Mouse (Mus musculus) activated CD4-positive, CD25-positive, alpha-beta regulatory T cell, adult 4 months (primary cell): ENCODE results near the gene Srgap1. TPM values are rescaled to one million over a fixed set of nuclear protein-coding genes. Genes with fewer than 3 reads are reported as not detected.

Source experiments
- ATAC-seq: one replicate; pipeline ENCODE4 v1.8.0; 2017
- polyA plus RNA-seq, 2 experiments: library from polyadenylated mRNA; unstranded; fragments of 100-300 nt; shearing (Covaris generic); gene quantifications; one replicate each; pipeline ENCODE4 v1.2.1; 2017

Gene Srgap1
- polyA plus RNA-seq, 2 experiments from 2014 or later: 0.18 to 0.20 TPM

DNA sequence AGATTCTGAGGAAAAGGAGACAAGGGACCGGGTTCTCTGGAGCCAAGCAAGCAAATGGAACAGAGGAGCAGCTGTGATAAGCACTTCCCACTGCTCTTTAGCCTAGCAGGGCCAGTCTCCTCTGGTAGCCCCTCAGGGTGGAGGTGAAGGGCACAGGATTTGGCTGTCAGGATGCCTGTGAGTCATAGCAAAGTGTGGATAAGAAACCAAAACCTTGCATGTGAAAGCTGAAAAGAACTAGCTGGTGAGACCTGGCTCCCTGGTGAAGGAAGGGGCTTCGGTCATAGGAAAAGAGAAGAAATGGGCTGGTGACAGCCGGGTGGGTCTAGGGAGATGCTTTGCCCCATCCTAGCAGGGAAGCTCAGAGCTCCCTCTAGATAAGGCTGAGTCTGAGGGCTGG, 30.5 kb downstream of the Srgap1 start:
- no peak for ATAC-seq

DNA sequence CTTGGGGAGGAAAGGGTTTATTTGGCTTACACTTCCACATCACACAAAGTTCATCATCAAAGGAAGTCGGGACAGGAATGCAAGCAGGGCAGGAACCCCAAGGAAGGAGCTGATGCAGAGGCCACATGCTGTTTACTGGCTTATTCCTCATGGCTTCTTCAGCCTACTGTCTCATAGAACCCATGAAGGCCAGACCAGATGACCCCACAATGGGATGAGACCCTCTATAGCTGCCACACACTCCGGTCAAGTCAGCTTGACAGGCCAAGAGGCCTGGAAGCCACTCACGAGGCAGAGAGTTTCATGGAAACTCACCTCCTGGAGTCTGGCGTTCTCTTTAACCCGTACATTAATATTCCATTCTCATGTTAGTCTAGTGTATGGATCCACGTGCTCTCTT, 34.8 kb downstream of the Srgap1 start:
- no peak for ATAC-seq

DNA sequence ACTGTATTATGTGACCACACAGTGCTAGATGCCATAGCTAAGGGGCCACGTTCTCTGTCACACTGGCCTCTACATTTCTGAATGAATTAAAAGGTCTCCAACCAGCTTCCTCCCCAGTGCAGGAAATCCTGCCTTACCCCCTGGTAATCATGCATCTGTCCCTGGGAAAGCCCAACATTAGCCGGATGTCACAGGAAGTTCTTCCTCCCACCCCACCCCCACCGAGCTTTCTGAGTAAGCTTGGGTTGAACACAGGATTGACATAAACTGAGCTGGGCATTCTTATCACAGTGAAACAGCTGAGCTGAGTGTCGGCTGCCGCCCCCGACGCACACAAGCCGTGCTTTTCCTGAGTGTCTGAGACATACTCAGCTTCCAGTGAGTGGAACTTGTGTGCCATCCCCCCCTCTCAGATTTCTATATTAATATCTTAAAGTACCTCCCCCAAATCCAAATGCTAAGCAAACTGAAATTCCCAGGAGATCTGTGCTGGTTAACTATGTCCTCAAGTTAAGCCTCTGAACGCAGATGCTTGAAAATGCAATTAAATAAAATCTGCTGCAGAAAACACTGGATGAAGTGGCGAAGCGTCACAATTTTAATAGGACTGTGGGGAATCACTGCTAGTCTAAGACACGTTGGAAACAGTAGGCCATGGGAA, 38.3 kb downstream of the Srgap1 start:
- peak; percentile 46 for ATAC-seq

DNA sequence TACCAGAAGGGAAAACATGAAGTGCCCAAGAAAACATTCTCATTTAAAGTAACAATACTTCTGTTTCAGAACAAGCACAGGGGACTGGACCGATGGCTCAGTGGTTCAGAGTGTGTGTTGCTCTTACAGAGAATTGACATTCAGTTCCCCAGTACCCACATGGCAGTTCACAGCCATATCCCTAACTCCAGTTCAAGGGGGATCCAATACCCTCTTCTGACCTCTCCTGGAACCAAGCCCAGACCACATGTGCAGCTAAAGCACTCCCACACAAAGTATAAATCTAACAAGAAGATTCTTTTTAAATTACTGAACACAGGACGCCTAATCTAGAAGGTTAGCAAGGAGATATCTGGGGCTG, 38.8 kb downstream of the Srgap1 start:
- ATAC-seq: no peak

DNA sequence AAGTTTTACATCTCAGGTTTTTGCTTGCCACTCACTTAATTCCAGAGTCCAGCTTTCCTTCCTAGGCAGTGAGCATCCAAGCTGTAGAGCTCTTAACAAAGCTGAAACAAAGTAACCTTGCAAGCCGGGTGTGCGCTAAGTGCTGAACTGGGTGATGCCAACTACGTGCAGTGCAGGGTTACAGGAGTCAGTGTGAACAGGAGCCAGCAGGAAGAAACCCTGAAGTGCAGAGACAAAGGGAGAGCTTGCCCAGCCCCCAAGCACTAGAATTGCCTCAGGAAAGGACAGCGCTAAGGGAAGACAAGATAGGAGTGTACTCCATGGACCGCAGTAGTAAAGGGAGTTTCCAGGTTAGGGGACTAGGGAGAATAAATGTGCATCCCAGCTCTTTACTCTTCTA, 40.5 kb downstream of the Srgap1 start:
- no peak for ATAC-seq

DNA sequence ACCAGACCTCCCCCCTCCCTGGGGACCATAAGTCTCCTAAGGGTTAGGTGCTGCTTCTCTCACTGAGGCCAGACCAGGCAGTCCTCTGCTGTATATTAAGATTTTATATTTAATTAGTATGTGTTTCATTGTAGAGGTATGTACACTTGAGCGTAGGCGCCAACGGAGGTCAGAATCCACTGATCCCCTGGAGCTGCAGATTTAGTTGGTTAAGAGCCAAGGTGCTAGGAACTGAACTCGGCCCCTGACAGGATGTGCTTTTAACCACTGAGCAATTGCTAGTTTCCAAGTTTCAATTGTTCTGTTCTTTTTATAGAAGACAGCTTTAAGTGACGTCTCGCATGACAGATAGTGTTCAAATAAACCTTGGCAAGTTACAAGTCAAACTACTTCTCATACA, 41.0 kb downstream of the Srgap1 start:
- ATAC-seq: no peak

DNA sequence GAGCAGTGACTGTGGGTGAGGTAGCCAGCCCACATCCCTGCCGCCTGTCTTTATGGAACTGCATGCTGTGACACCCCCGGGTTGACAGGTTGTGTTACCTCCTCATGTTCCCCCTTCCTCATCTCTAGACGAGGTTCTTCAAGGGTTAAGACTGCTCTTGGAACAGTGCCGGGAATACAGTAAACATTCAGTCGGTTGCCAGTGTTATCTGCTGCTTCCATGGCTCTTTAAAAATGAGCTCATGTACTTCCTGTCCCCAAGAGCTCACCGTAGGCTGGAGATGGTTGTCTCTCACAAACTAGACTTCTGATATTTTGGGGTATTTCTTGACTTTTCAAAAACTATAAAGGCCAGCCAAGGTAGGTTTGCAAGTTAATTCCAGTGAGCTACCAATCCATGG, 41.6 kb downstream of the Srgap1 start:
- no peak for ATAC-seq

DNA sequence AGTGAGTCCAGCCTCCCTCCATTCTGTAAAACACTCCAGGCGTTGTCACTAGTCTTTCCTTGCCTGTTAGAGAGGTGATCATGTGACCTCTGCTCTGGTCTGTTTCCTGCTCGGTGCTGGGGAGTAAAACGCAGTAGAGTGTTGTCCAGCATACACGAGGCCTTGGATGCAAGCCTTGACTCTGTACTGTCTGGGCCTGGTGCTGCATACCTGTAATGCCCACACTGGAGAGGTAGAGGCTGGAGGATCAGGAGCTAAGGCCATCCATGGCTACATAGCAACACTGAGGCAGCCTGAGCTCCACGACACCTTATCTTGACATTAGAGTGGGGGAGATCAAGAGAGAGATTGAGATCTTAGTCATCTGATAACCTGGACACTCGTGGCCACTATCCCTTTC, 44.2 kb downstream of the Srgap1 start:
- no peak for ATAC-seq

DNA sequence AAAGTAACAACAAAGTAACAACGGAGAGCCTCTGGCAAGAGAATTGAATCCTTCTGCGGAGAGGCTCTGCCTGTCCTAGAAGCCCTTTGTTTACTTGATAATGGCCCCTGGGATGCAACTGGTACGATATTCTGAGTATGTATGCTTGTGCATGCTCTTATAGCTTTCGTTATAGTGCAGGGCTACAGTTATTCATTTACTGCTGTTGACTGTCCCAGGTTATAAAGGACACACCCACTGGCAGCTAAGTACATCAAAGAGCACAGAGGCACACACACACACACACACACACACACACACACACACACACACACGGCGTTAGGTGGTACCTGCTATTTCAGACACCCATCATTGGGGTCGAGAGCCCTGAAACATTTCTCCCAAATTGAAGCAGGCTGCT, 48.3 kb downstream of the Srgap1 start:
- no peak for ATAC-seq

DNA sequence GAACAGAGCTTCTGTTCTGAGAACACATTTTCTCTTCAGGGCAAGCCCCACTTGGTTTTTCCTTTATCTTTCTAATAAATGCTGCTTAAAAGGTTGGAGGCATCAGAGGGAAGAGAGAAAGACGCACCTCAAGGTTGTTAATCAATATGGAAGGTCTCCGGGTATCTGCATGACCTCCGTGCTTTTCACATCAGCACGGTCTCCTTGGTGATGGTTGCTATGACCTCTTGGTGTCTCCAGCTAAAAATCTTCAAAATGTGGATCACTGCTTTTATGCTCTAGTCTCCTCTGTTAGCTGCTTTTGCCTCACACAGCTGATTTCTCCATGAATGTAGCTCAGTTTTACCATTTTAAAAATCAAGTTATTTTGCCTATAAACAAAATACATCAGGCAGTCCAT, 50.6 kb downstream of the Srgap1 start:
- no peak for ATAC-seq

DNA sequence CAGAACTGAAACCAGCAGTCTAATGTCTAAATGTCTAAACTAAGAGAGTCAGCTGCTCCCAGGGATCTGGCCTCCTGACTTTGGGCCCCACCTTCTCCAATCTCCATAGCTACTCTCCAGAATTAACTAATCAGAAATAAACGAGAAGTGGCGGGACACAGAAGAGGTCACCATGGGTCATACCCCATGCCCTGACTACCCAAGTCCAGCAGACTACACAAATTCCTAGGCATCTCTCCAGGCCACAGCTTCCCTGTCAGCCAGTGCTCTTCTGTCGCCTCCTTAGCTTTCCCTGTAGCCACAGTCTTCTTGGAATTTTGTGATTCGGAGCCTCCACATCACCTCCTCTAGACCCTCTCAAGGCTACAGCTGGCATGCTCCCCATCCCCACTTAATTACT, 51.7 kb downstream of the Srgap1 start:
- ATAC-seq: no peak

DNA sequence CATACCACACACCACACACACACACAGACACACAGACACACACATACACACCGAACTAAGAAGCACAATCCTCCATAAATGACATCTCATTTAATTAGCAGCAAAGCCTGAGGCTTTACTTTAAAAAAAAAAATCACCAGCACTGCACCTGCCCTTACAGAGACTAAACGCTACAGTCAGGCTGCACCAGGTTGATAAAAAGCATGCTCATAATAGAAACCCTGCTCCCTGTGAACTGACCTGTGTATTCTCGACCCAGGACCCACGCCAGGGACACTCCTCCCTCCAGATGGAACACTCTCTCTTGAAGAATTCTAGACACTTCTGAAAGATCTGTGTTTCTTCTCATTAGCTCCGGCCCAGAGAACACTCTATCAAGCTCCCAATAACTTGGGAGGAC, 52.5 kb downstream of the Srgap1 start:
- ATAC-seq: no peak

DNA sequence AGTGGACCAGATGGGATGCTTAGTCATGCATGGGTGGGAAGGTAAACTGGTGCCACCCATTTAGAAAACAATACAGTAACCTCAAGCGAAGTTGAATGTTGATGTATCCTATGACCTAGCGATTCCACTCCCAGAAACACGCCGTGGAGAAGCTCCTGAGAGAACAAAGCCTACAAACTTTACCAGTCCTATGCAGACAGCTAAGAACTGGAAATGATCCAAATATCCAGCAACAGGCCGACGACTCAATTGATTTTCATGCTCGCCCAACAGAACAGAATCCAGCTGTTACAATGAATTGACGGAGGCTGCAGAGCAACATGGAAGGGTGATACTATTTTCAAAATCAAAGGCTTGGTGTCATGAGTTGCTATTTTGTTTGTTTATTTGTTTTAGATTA, 54.5 kb downstream of the Srgap1 start:
- no peak for ATAC-seq

DNA sequence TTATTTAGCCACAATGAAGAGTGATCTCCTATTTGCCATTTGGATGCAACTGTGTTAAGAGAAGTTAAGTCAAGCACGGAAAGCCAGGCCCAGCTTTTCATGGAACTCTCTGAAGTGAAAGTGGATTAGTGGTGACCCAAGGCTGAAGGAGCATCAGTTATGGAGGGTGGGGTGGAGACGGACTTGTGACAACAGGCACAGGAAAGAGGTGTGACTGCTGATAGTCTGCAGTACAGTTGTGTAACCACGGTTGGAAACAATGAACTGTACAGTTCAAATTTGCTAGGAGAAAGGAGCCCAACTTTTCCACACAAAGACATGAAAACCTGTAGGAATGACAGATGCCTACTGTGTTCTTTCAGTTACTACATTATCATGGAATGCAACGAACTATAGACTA, 60.1 kb downstream of the Srgap1 start:
- no peak for ATAC-seq

DNA sequence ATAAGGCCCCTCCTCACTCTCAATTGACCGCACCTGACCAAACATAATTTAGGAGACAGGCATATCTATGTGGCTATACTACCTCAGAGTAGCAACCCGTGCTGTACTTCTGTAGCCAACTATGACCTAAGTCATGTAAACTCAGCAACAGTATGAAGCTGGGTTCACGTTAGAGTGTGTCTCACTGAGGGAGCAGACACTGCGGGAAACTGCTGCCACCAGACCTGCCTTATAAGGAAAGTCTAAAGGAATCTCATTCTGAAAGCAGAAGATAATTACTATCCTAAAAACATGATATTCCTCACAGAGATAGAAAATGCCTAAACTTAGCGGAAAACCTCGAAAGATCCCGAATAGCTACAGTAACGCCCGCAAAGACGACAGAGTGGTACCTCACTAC, 62.2 kb downstream of the Srgap1 start:
- no peak for ATAC-seq

DNA sequence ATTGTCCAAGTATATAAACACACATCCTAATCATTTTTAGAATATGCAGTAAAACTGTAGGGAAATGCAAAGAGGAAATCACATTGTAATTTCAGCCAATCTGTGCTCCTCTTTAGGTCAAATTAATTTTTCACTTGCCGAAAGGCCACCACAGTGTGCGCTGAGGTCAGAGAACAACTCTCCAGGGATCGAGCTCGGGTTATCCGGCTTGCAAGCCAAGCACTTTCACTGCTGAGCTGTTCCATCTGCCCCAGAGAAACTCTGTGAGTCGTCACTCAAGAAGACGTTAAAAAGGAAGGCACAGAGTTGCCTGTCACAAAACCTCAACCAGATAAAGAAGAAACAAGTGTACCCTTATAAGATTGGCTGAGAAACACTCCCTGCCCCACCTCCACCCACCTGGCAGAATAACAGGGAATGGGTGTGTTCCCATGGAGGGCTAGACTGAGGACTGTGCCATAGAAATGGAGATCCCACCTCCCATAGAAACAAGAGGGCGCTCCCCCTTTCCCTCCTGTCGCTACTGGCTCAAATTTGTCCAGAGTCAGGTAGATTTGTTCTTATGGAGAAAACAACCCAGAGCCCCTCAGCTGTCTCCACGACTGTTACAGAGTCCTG, 63.0 kb downstream of the Srgap1 start:
- ATAC-seq: no peak

DNA sequence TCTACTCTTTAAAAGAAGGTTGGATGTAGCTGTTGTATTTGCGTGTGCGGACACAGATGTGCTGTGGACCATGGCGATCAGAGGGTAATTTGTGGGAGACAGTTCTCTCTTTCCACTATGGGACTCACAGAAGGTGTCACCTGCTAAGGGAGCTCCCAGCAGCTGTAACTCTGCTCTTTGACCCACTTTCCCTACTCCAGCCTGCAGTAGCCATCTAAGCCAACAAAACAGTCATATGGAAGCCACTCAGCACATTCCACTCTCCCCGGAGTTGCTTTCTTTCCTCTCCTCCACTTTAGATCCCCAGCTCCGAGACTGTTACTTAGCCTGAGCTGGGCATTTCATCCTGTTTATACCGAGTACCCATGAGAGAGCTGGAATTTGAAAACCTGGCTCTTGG, 71.8 kb downstream of the Srgap1 start:
- ATAC-seq: no peak

DNA sequence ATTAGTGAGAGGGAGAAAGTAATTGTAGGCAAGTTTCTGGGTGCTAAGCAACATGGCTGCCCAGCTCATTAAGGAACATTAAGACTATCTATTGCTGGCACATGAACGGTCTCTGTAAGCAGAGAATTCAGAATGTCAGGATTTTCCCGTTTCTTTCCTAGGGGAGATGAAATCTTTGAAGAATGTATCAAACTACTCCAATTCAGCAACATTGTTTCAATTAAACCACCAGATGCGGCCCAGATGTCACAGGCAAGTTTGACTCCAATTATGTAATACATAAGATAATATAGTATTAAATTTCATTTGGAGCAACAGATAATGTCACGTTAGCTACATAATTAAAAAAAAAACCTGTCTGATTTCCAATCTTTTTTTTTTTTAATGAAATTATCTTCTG, 72.5 kb downstream of the Srgap1 start:
- ATAC-seq: no peak

DNA sequence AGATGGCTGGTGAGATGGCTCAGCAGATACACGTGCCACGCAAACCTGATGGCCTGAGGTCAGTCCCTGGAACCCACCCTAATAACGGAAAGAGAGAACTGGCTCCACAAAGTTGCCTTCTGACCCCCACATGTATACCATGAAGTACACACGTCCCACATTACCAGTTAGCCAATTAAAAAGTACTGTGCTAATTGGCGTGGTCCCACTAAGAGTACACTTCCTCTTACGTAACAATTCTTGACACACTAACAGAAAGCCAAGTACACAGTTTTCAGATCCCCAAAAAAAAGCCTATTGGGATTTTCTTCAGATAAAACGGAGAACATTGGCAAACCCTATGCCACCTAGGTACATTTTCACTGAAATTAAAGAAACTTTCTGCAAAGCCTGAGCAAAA, 73.8 kb downstream of the Srgap1 start:
- no peak for ATAC-seq

DNA sequence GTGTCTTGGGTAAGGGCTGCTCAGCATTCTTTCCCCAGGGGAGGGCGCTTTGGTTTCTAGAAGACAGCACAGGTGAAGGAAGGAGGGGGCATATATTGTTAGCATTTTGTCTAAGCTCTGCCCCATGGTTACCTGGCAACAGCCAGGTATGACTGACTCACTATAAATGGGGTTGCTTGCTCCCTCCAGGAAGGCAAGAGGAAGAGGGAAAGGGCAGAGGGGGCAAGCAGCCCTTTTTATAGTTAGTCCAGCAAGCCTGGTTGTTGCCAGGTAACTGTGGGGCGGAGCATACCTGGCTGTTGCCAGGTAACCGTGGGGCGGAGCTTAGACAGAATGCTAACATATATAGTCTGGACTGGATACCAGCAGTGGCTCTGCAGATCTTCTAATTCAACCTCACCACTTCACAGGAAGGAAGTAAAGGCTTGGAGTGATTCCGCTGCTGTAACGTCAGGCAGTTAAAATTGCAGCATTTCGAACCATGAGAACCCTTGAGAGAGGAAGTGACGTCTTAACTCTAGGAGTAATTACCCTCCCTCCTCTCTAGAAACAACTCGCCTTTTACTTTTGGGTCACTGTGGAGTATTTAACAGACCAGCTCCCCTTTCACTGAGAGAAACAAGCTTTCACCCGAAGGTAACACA, 74.7 kb downstream of the Srgap1 start:
- no peak for ATAC-seq

DNA sequence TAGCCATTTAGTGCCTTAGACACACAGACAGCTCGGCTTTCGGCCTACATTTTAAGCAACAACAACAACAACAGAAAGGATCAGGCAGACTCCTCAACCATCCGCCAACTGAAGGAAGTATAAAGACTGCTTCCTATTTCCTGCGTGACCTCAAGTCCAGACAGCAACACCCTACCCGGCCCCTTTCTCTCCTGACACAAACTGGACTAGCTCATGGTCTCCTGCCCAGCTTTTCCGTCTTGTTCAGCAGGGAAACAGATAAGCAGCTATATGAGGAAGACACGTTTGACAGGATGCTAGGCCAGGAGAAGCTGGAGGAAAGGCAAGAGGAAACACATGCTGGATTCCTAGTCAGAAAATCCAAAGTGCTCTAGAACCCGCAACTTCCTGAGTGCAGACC, 75.5 kb downstream of the Srgap1 start:
- ATAC-seq: no peak

DNA sequence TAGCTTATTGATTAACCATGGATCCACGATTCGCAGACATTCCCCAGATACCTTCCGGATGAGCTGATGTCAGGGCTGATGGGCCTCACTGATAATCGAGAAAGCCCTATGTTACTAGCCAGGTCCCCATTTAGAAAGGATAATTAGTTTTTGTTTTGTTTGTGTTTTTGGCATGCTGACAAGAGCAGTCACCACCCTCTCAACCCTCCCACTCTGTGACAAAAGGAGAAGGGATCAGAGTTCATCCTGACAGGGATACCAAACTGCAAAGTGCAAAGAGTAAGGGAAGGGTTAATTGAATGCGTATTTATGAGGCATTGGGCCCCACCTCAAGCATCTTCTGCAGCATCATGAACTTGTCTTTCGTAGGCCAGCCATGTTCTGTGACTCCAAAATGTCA, 76.2 kb downstream of the Srgap1 start:
- ATAC-seq: no peak

DNA sequence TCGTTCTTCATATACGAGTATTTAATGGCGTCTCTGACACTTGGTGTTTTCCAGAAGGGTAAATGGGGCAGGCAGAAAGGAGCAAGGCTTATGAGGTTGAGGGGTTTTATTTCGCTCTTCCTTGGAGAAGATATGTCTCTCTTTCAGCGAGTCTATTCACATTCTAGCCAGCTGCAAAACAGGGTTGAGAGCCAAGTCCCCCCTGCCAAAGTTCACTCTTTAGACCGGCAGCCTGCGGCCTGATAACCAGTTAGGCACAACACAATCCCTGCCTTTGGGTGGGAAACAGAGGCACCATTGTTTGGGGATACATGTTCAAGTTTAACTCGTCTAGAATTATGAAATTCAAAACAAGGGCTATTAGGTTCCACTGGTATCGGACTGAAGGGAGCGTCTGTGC, 83.0 kb downstream of the Srgap1 start:
- ATAC-seq: no peak

DNA sequence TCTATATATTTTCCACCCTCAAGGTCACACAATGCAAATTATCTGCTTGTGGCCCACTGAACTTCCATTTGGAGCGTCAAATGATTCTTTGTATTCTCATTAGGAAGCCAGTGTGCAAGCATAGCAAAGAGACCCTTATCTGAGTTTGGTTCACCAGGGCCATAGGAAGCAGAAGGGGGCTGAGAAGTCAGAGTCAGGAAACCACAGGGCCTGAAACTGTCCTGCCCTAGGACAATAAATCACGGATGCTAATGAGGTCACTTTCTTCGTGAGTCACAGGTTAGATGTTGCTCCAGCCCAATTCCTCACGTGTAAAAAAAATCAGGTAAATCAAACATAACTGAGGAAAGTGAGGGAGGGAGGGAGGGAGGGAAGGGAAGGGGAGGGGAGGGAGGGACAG, 85.1 kb downstream of the Srgap1 start:
- ATAC-seq: no peak
